Mouse (Mus musculus): ENCODE results near the gene Rab25.

GRCm38 (mm10) chr3:88527565-88527964, 20.5 kb downstream of the Rab25 start:
- TF ChIP-seq POLR2A (IDR thresholded peaks at IDR 0.05; ENCODE audit: insufficient read depth, low read length), result no peak
- no peak for TF ChIP-seq CTCF (IDR thresholded peaks at IDR 0.05; ENCODE audit: low read depth, low read length)
- no peak for TF ChIP-seq EP300 (IDR thresholded peaks at IDR 0.05; ENCODE audit: insufficient read depth, low read depth, low read length)

All from ES-Bruce4 (cell line).